Mouse (Mus musculus) neural tube, embryonic 15.5 days (tissue): ENCODE results near the gene Hdac6. TPM values are rescaled to one million over a fixed set of nuclear protein-coding genes. Genes with fewer than 3 reads are reported as not detected.

Experiments
- ATAC-seq: fragments of 200-750 bp; cut with Nextera tagmentation; 2 replicates; pipeline ENCODE4 v1.8.0; 2017; ENCODE audit warnings: mild to moderate bottlenecking, moderate TSS enrichment, moderate library complexity; ENCODE audit not compliant: low FRiP score
- H3K27ac ChIP-seq: fragments of 300-500 bp; sonication (generic); replicated peaks from 2 replicates; pipeline ENCODE4 v1.5.1; 2015; ENCODE audit warnings: mild to moderate bottlenecking, inconsistent platforms
- H3K27me3 ChIP-seq: fragments of 300-500 bp; sonication (generic); replicated peaks from 2 replicates; pipeline ENCODE4 v1.6.1; 2015; ENCODE audit warnings: inconsistent platforms
- H3K36me3 ChIP-seq: fragments of 300-500 bp; sonication (generic); 2 replicates; pipeline ENCODE4 v1.6.1; 2015; ENCODE audit warnings: inconsistent platforms
- H3K4me1 ChIP-seq: fragments of 300-500 bp; sonication (generic); 2 replicates; pipeline ENCODE4 v1.6.1; 2015; ENCODE audit warnings: inconsistent platforms
- H3K4me2 ChIP-seq: fragments of 300-500 bp; sonication (generic); 2 replicates; pipeline ENCODE4 v1.6.1; 2015; ENCODE audit warnings: inconsistent platforms, mild to moderate bottlenecking, moderate library complexity
- H3K4me3 ChIP-seq: fragments of 300-500 bp; sonication (generic); replicated peaks from 2 replicates; pipeline ENCODE4 v1.5.1; 2015; ENCODE audit warnings: mild to moderate bottlenecking, inconsistent platforms
- H3K9ac ChIP-seq: fragments of 300-500 bp; sonication (generic); replicated peaks from 2 replicates; pipeline ENCODE4 v1.6.1; 2015; ENCODE audit warnings: mild to moderate bottlenecking, inconsistent platforms
- H3K9me3 ChIP-seq: fragments of 300-500 bp; sonication (generic); replicated peaks from 2 replicates; pipeline ENCODE4 v1.6.1; 2016; ENCODE audit warnings: inconsistent platforms
- WGBS: fragments of 180-500 bp; shearing (Covaris S2); methylation state at CpG from one replicate; pipeline ENCODE4 v1.1.7; 2015; ENCODE audit warnings: mixed read lengths; 5-methylcytosine and 5-hydroxymethylcytosine counted together
- polyA plus RNA-seq: library from polyadenylated mRNA; unstranded; fragments of >200 nt; fragmentation: Nextera tagmentation; extraction: Ambion mirVana; gene quantifications from 2 replicates; pipeline ENCODE4 v1.2.1, GENCODE M21; 2015

Hdac6 gene
- polyA plus RNA-seq = 57.4 and 61.3 TPM in 2 replicates

DNA sequence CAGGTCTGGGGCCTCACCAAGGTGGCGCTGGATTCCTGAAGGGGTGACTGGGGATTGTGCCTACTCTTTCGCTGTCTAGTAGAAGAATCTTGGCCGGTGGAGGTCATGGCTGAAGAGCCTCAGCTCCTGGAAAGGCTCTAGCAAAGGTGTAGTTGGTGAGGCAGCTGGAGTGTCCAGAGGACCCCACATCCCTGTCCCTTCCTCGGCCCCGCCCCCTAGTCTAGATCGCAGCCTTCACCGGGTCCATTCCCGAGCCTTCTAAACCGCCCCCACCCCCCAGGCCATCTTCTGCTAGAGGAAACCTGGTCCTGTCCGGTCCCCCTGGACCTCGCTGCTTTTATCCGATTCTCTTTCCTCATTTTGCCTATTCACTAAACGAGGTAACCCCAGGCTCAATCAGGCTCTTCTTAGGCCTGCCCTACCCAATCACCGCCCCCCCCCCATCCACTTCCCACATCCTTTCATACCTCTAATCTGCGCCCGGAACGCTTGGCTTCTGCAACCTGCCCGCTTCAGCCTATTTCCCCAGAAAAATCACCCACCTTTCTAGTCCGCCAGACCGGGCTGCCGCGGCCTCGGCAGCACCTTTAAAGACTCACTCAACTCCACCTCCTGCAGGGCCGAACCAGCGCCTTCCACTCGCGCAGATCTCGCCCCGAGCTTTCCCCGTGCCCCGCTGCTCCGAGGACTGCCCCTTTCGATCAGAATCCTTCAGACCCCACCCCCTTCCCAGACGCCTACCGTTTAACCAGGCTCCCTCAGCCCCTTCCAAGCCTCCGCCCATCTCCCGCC lies at the start of gene Hdac6:
TSS of gene Hdac6 (minus strand) at position 782 of the 792 bp plus-strand sequence.
- H3K4me1 ChIP-seq = peaks cover 6% of the 10 kb centered on the region; the same call in 1 of the 2 replicates
- H3K9ac ChIP-seq = peak within 1 kb of the TSS; percentile 50
- peak; percentile 23 for ATAC-seq
- H3K36me3 ChIP-seq = no peaks in the 10 kb centered on the region; the same call in 1 of the 2 replicates
- H3K27me3 ChIP-seq = no peaks in the 10 kb centered on the region
- H3K9me3 ChIP-seq = no peaks in the 10 kb centered on the region
- WGBS = 28% methylated on average over 34 of the region's 37 CpGs
- peak within 1 kb of the TSS; percentile 49 for H3K4me3 ChIP-seq
- H3K4me2 ChIP-seq = peak within 1 kb of the TSS; percentile 58
- peak within 1 kb of the TSS; percentile 79 for H3K27ac ChIP-seq

DNA sequence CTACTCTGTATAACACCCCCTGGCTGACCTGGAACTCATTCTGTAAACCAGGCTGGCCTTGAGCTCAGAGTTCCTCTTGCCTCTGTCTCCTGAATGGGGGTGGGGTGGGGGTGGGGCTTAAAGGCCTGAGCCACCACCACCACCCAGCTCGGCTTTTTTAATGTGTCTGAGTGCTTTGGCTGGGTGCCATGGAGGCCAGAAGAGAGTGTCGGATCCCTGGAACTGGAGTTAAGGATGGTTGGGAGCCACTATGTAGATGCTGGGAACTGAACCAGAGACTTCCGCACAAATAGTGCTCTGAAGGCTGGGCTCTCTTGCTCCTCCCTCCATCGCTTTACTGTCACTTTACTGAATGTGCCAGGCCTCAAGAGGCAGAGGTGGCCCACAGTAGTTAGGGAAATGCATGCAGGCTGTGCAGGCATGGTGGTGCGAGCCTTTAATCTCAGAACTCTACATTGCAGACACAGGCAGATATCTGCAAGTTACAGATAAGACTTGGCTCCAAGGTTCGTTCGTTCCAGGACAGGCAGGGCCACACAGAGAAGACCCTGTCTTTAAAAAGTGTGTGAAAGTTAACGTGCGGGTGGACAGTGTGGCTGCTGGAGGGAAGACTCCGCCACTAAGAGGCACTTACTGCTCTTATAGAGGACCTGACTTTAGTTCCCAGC lies 45.5 kb upstream of the Hdac6 start:
- Histone ChIP-seq H3K4me1 (no peaks in the 10 kb centered on the region), H3K36me3 (no peaks in the 10 kb centered on the region), H3K27me3 (no peaks in the 10 kb centered on the region), H3K9ac (no peak overlapping the region), H3K27ac (no peak overlapping the region), H3K9me3 (no peaks in the 10 kb centered on the region), H3K4me3 (no peak overlapping the region), H3K4me2 (no peak overlapping the region)
- ATAC-seq = no peak
- WGBS = 79% methylated on average over 10 of the region's 10 CpGs

DNA sequence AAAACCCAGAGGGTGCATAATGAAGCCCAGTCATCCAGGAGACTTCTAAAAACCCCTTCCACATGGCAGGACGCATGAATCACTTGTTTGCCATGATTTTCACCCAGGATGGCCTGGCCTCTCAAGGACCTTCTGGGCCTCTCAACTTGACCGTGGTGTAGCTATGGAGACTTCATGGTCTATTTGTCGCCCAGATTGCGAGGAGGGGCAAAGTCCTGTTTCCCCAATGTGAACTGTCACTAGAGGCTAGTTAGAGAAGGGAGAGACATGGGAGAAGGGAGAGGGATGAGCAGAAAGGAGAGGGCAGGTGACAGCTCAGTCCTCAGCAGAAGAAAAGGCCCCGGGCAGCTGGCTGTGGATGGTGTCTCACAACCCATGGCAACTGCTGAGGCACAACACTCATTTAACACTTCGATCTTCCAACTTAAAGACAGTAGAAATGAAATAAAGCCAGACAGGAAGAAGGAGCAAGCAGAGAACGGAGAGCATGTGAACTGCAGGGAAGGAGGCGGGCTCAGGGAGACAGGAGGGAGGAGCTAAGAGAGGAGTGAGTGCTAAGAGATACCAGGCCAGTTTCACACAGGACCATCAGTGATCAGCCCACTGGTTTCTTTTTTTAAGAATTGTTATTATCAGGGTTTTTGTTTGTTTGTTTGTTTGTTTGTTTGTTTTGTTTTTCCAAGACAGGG lies 44.8 kb upstream of the Hdac6 start:
- Histone ChIP-seq H3K36me3 (no peaks in the 10 kb centered on the region), H3K4me2 (no peak overlapping the region)

DNA sequence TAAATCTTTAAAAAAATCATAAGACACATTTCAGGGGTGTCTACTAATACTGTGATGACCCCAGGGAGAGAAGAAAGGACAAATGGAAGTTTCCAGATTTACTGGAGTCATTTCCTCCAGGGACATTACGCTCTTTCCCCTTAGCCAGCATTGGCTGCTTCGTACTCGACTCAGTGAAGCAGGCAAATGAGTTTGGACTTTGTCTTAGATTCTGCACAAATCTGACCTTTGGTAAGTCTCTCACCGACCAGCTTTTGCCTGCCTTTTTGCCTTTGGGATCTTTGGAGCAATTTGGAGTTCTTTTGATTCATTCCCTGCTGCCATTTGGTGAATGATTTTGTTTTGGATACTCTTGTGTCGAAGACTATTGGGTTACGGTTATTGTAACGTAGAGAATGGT lies 33.7 kb upstream of the Hdac6 start:
- H3K9me3 ChIP-seq = no peaks in the 10 kb centered on the region
- no peaks in the 10 kb centered on the region for H3K27me3 ChIP-seq
- H3K9ac ChIP-seq = no peak overlapping the region
- WGBS = 81% methylated on average over 7 of the region's 7 CpGs
- no peak overlapping the region for H3K27ac ChIP-seq
- no peaks in the 10 kb centered on the region for H3K4me1 ChIP-seq
- no peak for ATAC-seq
- H3K4me2 ChIP-seq = no peak overlapping the region
- H3K4me3 ChIP-seq = no peak overlapping the region
- no peaks in the 10 kb centered on the region for H3K36me3 ChIP-seq

More for the DNA sequence above, 44.8 kb upstream of the Hdac6 start:
- Histone ChIP-seq H3K9ac (no peak overlapping the region), H3K4me3 (no peak overlapping the region), H3K4me1 (no peaks in the 10 kb centered on the region), H3K9me3 (no peaks in the 10 kb centered on the region), H3K27me3 (no peaks in the 10 kb centered on the region), H3K27ac (no peak overlapping the region)
- ATAC-seq = no peak
- 63% methylated on average over 8 of the region's 8 CpGs for WGBS

DNA sequence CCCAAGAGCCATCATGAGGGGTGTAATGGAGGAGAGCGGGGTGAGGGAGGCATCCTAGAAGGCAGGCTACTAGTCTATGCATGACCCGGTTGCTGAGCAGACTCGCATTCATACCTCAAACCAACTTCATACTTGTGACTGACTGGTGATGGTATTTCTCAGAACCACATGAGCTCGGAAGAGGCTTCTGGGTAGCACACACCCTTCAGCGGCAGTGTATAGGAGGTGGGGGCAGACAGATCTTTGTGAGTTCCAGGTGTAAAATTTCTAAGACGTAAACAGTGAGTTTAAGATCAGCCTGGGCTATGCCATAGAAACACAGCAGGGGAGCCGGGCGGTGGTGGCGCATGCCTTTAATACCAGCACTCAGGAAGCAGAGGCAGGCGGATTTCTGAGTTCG lies 30.2 kb upstream of the Hdac6 start, which contains the start of gene Gata1:
TSS of gene Gata1 (minus strand) at position 180 of the 400 bp plus-strand sequence.
- no peak within 1 kb of the TSS for H3K9ac ChIP-seq
- H3K36me3 ChIP-seq = no peaks in the 10 kb centered on the region
- H3K9me3 ChIP-seq = no peaks in the 10 kb centered on the region
- 92% methylated on average over 11 of the region's 11 CpGs for WGBS
- H3K27ac ChIP-seq = no peak within 1 kb of the TSS
- H3K4me2 ChIP-seq = no peak within 1 kb of the TSS
- no peaks in the 10 kb centered on the region for H3K4me1 ChIP-seq
- H3K4me3 ChIP-seq = no peak within 1 kb of the TSS
- no peak for ATAC-seq
- no peaks in the 10 kb centered on the region for H3K27me3 ChIP-seq

DNA sequence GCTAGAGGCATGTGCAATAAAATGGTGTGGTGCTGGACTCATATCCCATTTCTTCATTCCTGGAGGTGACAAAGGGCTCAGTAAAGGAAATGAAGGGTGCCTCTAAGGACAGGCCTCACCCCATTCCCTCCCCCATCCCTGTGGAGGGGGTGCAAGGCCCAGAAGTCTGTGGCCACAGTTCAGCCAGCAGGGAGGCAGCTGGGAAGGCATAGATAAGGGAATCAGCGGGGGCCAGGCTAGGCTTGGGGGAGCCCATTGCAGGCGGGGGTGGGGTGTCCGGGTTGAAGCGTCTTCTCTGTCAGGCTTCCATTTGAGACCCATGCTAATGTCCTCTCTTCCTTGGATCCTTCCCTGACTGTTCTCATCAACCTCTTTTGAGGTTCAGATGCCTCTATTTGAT lies 23.6 kb upstream of the Hdac6 start:
- Histone ChIP-seq H3K9me3 (no peaks in the 10 kb centered on the region), H3K9ac (no peak overlapping the region), H3K27me3 (no peaks in the 10 kb centered on the region), H3K4me3 (no peak overlapping the region), H3K36me3 (no peaks in the 10 kb centered on the region), H3K4me1 (no peaks in the 10 kb centered on the region), H3K4me2 (no peak overlapping the region), H3K27ac (no peak overlapping the region)
- ATAC-seq = no peak
- WGBS = 74% methylated on average over 4 of the region's 4 CpGs

DNA sequence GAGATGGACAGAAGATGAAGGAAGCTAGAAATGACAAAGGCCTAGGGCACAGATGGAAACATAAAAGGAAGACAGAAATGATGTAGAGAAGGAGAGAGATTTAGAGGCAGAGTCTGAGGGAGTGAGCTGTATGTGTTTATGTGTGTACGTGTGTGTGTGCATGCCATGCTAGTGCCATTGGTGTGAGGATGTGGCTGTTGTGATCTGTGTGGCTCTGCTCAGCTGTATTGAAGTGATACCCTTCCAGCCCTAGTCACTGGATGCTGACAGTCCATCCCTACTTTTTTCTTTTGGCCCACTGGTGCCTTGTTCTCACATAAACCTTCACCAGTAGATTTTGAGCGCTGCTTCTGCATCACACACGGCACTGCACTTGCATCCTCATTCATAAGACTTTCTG lies 21.2 kb upstream of the Hdac6 start:
- H3K36me3 ChIP-seq = no peaks in the 10 kb centered on the region
- 82% methylated on average over 3 of the region's 3 CpGs for WGBS

DNA sequence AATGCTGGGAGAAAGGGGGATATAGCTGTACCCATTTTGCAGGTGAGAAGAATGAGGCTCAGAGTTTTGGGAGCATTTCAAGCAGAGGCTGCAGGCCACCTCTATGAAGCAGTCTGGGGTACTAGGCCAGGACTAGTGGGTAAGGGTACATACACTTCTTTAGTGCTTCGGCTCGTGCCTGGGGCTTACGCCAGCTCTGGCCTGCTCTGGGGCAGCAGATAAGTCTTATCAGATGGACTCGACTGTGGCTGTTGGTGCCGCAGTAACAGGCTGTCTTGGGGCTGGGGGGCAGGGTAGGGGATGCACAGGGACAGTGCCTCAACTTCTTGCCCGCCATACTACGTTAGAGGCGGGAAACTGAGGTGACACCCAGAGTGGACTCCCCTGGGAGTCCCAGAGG lies 20.5 kb upstream of the Hdac6 start:
- no peaks in the 10 kb centered on the region for H3K27me3 ChIP-seq
- H3K27ac ChIP-seq = no peak overlapping the region
- no peak for ATAC-seq
- H3K36me3 ChIP-seq = no peaks in the 10 kb centered on the region
- 88% methylated on average over 8 of the region's 8 CpGs for WGBS
- H3K4me1 ChIP-seq = no peaks in the 10 kb centered on the region
- no peaks in the 10 kb centered on the region for H3K9me3 ChIP-seq
- no peak overlapping the region for H3K9ac ChIP-seq
- H3K4me2 ChIP-seq = no peak overlapping the region
- H3K4me3 ChIP-seq = no peak overlapping the region

More for the DNA sequence above, 21.2 kb upstream of the Hdac6 start:
- no peaks in the 10 kb centered on the region for H3K27me3 ChIP-seq
- no peak overlapping the region for H3K9ac ChIP-seq
- ATAC-seq = no peak
- no peak overlapping the region for H3K27ac ChIP-seq
- no peak overlapping the region for H3K4me3 ChIP-seq
- H3K9me3 ChIP-seq = no peaks in the 10 kb centered on the region
- H3K4me1 ChIP-seq = no peaks in the 10 kb centered on the region
- H3K4me2 ChIP-seq = no peak overlapping the region

DNA sequence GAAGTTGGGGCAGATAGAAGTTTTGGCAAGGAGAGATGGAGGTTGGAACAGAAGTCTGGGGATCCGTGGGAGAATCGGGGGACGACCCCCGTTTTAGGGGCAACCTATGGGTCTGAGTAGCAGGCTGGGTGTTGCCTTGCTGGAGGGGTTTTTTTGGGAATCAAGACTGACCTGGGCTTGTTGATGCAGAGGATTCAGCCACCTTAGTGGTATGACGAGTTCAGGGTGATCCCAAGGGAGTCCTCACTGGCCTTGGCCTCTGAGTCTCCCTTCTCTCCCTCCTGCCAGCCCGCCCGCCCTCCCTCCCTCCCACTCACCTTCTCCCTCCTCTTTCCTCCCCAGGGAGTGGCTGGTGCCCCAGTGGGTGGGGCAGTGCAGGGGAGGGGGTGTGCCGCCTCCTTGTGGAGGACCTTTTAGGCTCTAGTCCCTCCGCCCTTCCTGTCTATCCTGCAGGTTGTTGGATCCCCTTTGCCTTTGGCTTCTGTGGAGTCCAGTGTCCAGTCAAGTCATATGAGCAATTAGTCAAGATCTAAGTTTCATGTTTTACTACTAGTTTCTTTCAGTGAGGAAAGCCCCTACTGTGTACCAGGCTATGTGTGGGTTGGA lies 20.0 kb upstream of the Hdac6 start:
- H3K27me3 ChIP-seq = no peaks in the 10 kb centered on the region
- H3K36me3 ChIP-seq = no peaks in the 10 kb centered on the region
- no peaks in the 10 kb centered on the region for H3K4me1 ChIP-seq
- H3K9ac ChIP-seq = no peak overlapping the region
- 83% methylated on average over 9 of the region's 9 CpGs for WGBS
- H3K4me2 ChIP-seq = no peak overlapping the region
- H3K27ac ChIP-seq = no peak overlapping the region
- no peak for ATAC-seq
- H3K4me3 ChIP-seq = no peak overlapping the region
- H3K9me3 ChIP-seq = no peaks in the 10 kb centered on the region

DNA sequence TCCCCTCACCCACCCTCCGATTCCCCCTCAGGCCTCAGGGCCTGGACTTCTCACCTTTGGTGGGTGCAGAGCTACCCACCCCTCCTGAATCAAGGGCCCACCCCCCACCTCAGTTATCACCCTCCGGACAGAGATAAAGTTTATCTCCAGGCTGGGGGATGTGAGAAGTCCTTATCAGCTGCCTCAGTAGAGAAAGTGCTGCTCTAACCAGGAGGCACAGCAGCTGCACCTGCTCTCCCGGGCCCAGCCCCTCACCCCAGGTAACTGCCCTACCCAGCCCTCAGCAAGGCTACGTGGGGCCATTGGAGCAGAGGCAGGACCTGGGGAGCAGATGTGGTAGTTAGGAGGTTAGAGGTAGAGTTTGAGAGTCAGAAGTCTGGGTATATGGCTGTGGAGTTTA lies 18.5 kb upstream of the Hdac6 start:
- H3K9ac ChIP-seq = no peak overlapping the region

DNA sequence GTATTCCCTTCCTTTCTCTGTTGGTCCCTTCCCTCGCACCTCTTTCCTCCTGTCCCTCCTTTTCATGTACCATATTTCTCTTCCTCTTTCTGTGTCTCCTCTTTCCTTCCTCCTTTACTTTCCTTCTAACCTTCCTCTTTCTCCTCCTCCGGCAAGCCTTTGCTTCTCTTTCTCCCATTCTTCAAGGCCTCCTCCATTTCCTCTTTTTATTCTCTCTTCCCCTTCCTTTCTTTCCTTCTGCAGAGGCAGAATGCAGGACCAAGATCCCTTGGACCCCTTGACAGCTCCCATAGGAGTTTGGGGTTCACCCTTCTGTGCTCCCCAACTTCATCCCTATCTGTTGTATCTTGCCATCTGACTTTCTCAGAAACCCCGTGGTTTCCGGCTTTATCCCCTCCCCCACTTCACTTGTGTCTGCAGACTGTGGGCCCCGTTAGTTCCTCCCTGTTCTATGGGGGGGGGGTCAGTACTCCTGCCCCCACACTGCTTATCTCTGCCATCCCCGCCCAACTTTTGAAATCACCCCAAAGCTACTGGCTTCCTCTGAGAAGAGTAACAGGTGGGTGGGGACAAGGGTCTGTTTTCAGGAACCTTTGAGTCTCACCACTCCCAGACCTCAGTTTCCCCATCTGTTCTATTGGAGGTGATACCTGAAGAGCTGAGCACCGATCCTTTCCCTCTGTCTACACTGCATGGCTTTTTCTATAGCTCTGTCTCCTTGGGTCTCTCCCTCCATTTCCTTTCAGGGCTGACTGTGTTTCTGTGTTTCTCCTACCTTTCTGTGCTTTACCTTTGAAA lies 16.3 kb upstream of the Hdac6 start:
- 81% methylated on average over 7 of the region's 7 CpGs for whole genome bisulfite sequencing
- Histone ChIP-seq H3K4me3 (no peak overlapping the region), H3K27me3 (no peaks in the 10 kb centered on the region), H3K4me1 (no peaks in the 10 kb centered on the region), H3K9me3 (no peaks in the 10 kb centered on the region), H3K36me3 (no peaks in the 10 kb centered on the region), H3K27ac (no peak overlapping the region), H3K4me2 (no peak overlapping the region), H3K9ac (no peak overlapping the region)
- ATAC-seq = no peak

More for the DNA sequence above, 18.5 kb upstream of the Hdac6 start:
- no peaks in the 10 kb centered on the region for H3K9me3 ChIP-seq
- no peak overlapping the region for H3K4me3 ChIP-seq
- no peaks in the 10 kb centered on the region for H3K27me3 ChIP-seq
- H3K4me2 ChIP-seq = no peak overlapping the region
- no peaks in the 10 kb centered on the region for H3K36me3 ChIP-seq
- ATAC-seq = no peak
- no peaks in the 10 kb centered on the region for H3K4me1 ChIP-seq
- 82% methylated on average over 4 of the region's 4 CpGs for WGBS
- H3K27ac ChIP-seq = no peak overlapping the region
